Mouse (Mus musculus) monocyte, adult 2 months (primary cell): Measurements from ENCODE around the gene Slc3a2.

Experiments
- DNase-seq, 2 experiments: peaks; one replicate each; pipeline ENCODE4 v3.0.0; 2022; ENCODE audit warnings: low spot score in 2 of 2, low read depth in 1 of 2

Slc3a2 gene

DNA sequence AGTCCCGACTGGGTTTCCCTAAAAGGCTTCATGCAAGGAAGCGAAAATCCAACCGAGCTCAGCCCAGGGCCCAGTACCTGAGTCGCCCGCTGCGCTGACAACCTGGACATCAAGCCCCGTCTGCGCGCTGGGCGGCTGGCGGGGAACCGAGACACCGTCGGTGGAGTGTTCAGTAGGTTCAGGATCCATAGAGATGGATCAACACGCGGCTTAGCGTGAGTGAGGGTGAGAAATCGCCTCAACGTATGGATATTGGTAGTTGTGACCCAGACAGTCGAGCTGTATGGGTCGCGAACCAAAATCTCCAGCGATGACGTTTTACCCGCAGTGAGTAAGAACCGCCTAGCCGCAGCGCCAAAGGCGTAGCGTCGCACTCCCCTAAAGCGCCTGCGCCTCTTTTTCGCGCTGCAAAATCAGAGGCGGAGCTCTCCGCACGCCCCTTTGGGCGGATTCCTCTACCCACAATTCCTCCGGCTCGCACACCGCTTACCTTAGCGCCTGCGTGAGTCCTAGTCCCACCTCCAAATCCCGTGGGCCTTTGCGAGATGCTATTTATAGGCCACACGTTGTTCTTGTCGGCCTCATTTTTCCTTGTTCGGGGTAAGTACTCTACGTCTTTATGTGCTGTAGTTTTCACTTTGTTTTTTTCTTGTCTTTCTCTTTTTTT is at the start of gene Slc3a2:
Gene Slc3a2, minus strand, starts transcription at position 463 of the 667 bp plus-strand sequence.
- peak; percentile 92 to 95 for DNase-seq

- DNase-seq: peak; percentile 47 to 55
Measured at GRCm38 (mm10) chr19:8770567-8771270, 47.5 kb upstream of the Slc3a2 start, which contains the start of gene Tmem223. TSS of gene Tmem223 (plus strand) at chr19:8770996.

DNA sequence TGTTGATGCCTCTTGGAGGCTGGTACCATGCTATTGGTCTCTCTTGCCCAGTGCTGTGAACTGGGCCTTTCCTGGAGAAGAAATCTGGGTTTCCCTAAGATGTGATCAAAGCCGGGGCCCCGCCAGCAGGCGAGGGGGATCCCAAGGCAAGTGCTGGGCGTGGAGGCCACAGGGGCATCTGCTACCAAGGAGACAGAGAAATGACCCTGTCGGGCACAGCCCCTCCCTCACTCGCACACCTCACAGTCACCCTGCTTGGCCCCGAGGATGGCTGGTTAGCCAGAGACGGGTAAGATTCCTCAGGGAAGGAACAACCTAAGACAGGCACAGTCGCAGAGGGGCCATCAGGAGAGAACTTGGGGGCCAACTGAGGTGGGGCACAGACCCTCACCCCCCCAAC is 42.4 kb upstream of the Slc3a2 start:
- no peak for DNase-seq

DNA sequence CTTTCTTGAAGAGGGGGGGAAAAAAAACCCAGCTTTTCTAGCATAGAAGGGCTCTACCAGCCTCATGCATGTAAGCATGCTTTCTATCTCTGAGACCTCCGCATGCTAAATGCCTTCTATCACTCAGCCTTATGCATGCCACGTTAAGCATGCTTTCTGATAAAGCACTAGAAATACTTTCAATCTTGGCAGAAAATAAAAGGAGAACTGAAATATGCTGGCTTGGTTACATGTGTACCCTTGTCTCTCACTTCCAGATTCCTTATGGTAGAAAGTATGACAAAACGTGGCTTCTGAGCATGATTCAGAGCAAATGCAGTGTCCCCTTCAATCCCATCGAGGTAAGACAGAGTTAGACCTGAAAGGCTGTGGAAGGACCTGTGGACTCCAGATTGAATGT is 40.1 kb upstream of the Slc3a2 start:
- no peak for DNase-seq

- DNase-seq: no peak
Measured at GRCm38 (mm10) chr19:8760757-8761156, 37.6 kb upstream of the Slc3a2 start.

DNA sequence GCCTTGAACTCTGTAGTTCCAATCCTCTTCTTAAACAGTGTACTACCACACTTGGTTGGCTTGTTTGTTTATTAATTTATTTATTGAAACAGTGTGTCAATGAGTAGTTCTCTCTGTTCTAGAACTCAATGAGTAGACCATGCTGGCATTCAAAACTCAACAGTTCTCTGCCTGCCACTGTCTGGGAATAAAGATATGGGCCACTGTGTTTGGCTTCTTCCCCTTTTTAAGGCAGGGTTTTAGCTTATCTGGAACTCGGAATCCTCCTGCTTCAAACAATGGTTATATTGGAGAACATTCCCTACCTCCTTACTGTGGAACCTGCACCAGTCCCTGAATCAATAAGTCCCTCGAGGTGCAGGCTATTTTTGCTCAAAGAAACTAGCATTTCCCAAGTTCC is 35.7 kb upstream of the Slc3a2 start:
- DNase-seq: no peak

- no peak for DNase-seq
Measured at GRCm38 (mm10) chr19:8757471-8757998, 34.4 kb upstream of the Slc3a2 start.

DNA sequence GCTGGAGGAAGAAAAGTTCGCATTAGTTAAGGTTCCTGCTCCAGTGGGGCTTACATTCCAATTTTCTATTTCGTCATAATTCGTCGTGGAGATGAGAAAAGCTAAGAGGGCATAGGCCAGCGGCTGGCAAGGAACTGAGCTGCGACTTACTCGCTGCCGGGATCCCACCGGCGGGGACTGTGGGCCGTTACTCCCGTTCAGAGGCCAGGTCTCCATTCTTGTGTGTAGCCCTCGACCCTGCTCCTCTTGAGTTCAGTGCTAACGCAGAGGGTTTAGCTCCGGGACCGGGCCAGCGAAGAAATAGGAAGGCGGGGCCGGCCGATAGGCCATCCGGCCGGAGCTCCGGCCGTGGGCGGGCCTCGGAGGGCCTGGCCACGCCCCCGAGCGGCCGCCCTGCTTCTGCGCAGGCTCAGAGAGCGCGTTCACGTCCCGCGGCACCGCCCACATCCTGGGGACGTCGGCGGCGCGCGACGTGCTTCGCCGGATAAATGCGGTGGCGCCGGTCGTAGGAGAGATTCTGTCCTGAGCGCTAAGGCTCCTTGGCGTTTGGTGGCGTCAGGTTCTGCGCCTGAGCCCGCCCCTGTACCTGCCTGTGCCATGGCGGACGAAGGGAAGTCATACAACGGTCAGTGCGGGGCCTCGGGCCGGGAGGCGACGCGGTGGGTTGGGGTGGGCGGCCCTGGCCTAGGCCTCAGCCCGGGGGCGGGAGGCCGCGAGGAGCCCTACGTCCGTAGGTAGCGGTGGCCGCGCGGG is 33.6 kb upstream of the Slc3a2 start, which contains the start of gene Nxf1:
Gene Nxf1, plus strand, starts transcription at position 439 of the 753 bp plus-strand sequence.
- peak; percentile 62 to 86 for DNase-seq

- DNase-seq: no peak
Measured at GRCm38 (mm10) chr19:8755652-8756051, 32.5 kb upstream of the Slc3a2 start.

DNA sequence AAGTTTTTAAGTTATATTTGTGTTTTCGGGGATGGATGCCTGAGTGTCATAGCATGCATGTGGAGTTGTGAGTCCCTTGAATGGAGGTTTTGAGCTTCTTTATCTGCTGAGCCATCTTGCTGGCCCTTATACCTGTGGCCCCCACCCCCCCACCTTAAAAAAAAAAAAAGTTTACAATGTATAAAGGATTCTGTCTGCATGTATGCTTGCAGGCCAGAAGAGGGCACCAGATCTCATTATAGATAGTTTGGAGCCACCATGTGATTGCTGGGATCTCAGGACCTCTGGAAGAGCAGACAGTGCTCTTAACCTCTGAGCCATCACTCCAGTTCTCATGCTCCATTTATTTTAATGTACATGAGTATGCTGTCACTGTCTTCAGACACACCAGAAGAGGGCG is 24.2 kb upstream of the Slc3a2 start:
- no peak for DNase-seq

- no peak for DNase-seq
Measured at GRCm38 (mm10) chr19:8745382-8745781, 22.2 kb upstream of the Slc3a2 start.

- DNase-seq: no peak
Measured at GRCm38 (mm10) chr19:8742176-8742575, 19.0 kb upstream of the Slc3a2 start.

DNA sequence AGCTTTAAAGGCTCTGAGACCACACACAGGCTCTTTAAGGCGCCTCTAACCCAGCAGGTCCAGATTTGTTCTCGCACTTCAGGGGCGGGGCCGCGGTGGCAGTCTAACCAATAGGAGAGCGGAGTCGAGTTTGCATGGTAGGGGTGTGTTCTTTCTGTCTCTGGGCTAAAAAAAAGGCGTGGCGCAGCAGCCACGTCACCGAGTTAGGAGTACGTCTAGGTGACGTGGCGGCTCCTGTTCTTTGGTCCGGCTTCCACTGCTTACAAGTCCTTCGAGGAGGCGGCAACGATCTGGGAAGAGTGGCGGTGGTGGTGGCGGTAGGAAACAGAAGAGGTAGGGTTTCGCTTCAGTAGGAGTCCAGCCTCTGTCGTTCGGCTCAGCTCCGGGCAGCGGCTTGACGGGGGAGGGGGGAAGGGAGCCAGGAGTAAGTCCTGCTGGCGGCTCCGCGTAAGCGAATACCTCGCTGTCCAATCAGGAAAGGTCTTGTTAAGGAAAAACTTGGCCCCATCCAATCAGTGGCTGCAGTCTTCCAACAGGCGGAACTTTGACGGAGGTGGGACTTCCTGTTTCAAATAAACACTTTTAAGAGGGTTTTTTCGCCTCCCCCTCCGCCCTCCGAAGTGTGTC is 18.2 kb upstream of the Slc3a2 start, which contains the start of gene Stx5a:
Gene Stx5a, plus strand, starts transcription at position 171 of the 627 bp plus-strand sequence.
- peak; percentile 91 to 92 for DNase-seq

DNA sequence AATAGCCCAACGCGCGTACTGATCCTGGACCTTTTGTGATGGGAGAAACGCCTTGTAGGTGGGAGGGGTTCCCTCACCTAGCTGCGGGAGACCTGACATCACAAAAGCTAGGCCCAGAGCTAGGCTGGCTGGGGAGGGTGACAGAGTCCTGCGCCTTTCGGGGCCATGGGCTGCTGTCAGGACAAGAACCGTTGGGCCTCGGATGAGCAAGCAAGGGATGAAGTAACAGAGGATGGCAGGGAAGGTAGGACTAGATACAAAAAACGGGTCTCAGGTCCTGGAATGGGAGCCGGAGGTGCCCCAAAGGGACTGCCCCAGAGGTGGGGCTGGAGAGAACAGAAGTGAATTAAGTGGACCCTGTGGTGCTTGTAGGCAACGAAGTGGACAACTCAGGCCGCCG is 17.4 kb upstream of the Slc3a2 start, which contains the start of gene 1700092M07Rik:
Gene 1700092M07Rik, plus strand, starts transcription at position 116 of the 400 bp plus-strand sequence.
- no peak for DNase-seq

DNA sequence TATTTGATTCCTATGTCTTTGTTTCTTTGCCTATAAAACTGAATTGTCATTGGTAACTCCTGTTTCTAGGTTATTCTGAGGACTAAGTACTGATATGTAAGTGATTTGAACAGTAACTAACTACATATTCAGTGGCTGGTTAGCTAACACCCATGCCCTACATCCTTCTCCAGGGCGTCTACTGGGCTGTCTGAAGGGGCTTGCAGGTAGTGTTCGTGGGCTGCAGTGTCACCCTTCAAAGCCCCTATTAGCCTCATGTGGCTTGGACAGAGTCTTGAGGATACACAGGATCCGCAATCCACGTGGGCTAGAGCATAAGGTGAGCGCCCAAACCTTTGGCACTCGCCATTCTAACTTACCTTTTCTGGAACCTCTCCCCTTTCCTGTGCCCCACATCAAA is 16.5 kb upstream of the Slc3a2 start:
- no peak for DNase-seq

GRCm38 (mm10) chr19:8738911-8739310 is 15.7 kb upstream of the Slc3a2 start:
- no peak for DNase-seq

GRCm38 (mm10) chr19:8736160-8736467 is 12.9 kb upstream of the Slc3a2 start:
- peak in 1 of 2 experiments; percentile 4 for DNase-seq

- DNase-seq: peak; percentile 54 to 75
Measured at GRCm38 (mm10) chr19:8735389-8736159, 12.4 kb upstream of the Slc3a2 start, which contains the start of gene Wdr74. TSS of gene Wdr74 (plus strand) at chr19:8735827.

DNA sequence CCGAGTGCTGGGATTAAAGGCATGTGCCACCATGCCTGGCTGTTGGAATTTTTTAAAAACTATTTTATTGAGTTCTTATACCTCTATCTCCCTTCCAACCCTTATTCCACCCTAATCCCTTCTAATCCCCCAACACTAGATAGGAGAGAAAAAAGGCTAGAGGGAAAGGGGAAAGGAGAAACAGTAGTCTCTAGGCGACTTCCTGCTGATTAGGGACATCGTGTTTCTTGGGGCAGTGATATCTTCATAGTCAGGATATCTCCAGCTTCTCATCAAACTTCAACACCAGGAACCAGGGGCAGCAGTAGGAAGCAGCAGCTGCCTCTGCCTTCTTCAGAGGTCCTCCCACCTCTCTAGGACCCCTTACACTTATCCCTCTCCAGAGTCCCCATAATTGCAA is 11.2 kb upstream of the Slc3a2 start:
- DNase-seq: no peak
